Mouse (Mus musculus) adrenal gland, adult (tissue): Measurements from ENCODE around the gene Vps53.
A peak's percentile ranks its signal among the peaks of the same experiment; 100 is the strongest.
"Not testable (repeated sequence)": the region's sequence is repeated elsewhere in the genome, so short reads cannot be mapped to it uniquely, and the experiment has no call there.

Source experiments
- DNase-seq, 2 experiments: peaks; one replicate each; pipeline ENCODE4 v3.0.0; 2022 to 2023; ENCODE audit warnings: low spot score in 1 of 2; ENCODE audit not compliant: inconsistent age in 2 of 2

Vps53 gene

GRCm38 (mm10) chr11:76026527-76027138 is 152.8 kb downstream of the Vps53 start:
- DNase-seq = peak in 1 of 2 experiments; percentile 30

DNA sequence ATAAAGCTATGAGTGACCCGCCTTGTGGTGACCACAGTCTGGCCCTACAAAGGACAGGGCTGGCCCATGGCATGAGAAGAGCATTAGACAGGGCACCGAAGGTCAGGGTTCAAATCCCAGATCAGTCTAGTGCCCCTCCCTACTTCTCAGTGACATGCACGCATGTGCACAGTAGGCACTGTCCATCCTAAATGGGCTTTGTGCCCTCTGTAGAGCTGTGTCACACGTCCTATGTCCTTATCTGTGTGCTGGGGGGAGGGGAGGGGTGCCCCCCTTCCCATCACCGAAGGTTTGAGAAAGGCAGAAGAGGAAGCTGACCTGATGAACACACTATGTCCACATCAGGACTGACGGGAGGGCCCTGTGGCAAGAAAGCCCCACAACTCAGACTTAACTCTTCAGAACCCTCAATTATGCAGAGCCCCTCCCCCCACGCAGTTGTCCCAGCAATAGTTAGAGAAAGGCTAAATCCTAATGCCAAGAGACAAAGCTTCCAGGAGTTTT is 154.3 kb downstream of the Vps53 start:
- DNase-seq = no peak

DNA sequence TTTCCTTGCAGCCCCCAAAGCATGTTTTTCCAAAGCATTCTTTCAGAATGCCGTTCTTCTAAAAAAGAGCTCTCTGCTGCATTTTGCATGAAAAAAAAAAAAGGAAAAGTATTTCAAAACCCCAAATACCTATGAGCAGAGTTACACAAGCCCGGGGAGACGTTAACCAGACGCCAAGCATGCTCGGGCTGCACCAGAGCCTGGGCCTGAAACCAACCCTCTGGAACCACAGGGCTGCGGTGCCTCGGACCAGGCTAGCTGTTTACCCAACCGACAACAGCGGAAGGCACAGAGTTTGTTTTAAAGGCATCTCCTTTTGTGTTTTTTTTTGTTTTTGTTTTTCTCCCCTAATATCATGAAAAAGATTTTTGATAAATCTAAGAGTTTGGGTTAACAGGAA is 158.5 kb downstream of the Vps53 start:
- DNase-seq = no peak

DNA sequence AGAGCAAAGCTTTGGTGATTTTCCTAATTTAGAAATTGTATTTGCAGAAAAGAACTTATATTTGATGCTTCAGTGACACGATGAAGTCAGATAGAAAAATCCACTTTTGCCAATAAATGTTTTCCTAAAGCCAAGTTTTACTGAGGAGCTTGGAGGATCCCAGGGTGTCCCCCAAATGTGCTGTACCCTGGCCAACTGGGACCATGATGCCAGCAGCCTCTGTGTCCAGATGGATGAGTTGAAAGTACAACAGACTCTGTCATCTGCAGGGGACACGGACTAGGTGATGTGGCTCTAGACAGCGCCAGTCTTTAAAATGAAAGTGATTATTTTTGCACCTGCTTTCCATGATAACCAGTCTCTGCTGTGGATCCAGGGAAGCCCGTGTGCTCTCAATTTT is 159.6 kb downstream of the Vps53 start:
- no peak for DNase-seq

- DNase-seq = no peak
Observed at GRCm38 (mm10) chr11:76015814-76016213, 163.6 kb downstream of the Vps53 start.

DNA sequence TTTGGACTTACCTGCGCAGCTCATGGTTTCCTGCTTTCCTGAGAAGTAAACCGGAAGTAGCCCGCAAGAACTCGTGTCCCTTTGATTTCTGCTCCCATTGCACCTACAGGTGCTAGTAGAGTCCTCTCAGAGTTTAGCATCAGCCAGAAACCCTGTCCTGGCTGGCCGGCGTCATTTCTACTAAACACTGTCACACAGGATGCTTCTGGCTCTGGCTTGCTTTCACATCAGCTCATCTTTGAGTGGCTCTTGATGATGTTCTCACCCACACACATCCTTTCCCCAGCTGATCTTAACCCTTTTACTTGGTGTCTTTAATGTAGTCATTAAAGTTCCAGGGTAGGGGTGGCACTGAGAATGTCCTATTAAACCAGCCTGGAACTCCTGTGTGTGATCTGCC is 164.2 kb downstream of the Vps53 start:
- DNase-seq = no peak

- DNase-seq = no peak
Observed at GRCm38 (mm10) chr11:76010838-76011624, 168.4 kb downstream of the Vps53 start.

DNA sequence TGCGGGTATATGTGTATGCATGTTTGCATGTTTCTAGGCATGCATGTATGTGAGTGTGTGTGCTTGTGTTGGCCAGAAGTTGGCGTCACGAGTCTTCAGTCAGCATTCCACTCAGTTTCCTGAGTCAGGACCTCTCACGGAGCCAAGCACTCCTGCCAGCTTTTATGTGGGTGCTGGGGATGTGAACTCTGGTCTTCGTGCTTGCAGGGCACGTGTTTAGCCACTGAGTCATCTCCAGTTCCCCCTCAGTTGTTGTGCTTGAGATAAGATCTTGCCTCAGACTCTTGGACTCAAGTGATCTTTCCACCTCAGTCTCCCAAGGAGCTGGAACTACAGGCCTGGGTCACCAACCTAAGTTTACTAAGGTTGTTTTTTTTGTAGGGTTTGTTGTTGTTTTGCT is 170.3 kb downstream of the Vps53 start:
- DNase-seq = no peak

- DNase-seq = no peak
Observed at GRCm38 (mm10) chr11:76008162-76008561, 171.3 kb downstream of the Vps53 start.

GRCm38 (mm10) chr11:76004276-76004675 is 175.2 kb downstream of the Vps53 start:
- DNase-seq = not testable (repeated sequence)

DNA sequence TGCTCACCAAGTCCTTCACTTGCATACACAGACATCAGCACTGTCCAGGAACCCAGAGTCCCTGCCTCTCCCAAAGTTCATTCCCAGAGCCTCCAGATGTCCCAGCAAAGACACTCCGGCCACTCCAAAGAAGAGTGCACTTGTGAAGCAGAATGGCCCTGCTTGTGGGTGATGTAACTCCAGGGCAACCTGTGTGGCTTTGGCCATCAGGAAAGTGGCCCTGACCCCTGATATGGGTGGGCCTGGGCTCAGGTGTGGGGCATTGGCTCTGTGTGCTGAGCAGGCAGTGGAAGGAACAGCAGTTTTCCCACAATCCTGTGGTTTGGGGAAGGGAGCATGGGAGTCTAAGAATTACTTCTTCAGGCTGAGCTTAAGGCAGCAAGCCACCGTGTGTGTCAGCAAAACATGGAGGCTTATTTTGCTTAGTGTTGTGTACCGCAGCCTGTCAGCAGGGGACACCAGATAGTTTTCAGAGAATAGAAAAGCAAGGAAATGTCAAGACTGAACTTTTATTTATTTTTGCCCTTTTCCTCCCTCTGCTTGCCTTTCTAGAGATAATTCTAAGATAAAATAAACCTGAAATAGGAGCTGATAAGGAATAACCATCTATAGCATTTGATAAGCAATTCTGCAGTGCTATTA is 178.1 kb downstream of the Vps53 start:
- peak in 1 of 2 experiments; percentile 41 for DNase-seq

- no peak for DNase-seq
Observed at GRCm38 (mm10) chr11:76000701-76001100, 178.7 kb downstream of the Vps53 start.

DNA sequence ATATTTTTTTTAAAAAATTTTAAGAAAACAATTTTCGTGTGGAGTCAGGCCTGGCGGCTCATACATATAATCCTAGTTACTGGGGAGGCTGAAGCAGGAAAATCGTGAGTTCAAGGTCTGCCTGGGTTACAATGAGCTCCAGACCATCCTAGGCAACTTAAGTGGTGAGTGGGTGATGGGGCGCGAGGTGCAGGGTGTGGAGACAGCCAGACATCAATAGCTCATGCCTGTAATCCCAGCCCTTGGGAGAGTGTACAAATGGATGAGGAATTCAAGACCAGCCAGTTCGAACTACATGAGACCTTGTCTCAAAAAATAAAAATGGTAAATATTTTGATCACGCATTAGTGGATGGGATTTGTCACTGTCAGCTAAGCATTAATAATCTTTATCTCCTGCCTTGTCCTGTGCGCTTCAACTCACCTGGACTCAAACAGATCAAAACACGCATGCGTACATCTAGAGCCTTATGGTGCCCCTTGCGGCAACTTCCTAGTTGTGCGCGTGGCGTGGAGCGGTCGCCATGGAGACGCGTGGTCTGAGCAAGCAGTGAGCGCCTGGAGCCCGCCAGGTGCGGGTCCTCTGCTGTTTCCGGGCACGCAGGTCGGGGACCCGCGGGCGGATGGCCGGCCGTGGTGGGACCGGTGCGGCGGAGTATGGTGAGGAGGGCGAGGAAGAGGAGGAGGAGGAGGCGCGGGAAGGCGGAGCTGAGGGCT is 179.8 kb downstream of the Vps53 start, which contains the start of gene 1700016K19Rik:
1700016K19Rik (plus strand) TSS at position 473 of the 716 bp plus-strand sequence.
- peak; percentile 82 to 92 for DNase-seq
